Mouse (Mus musculus) bone marrow, adult 2 months (tissue): ENCODE results near the gene Pard3. TPM values are rescaled to one million over a fixed set of nuclear protein-coding genes. Genes with fewer than 3 reads are reported as not detected.

Source experiments
- H3K27ac ChIP-seq: fragments of 200-500 bp; 2 replicates; pipeline ENCODE4 v1.5.1; 2012; ENCODE audit warnings: low read depth, mild to moderate bottlenecking, control low read depth, inconsistent platforms, low read length; ENCODE audit not compliant: control insufficient read depth, poor library complexity, insufficient read depth
- H3K4me1 ChIP-seq: fragments of 200-500 bp; 2 replicates; pipeline ENCODE4 v1.6.1; 2011; ENCODE audit warnings: low read length; ENCODE audit not compliant: control insufficient read depth, insufficient read depth
- H3K4me3 ChIP-seq: fragments of 200-500 bp; replicated peaks from 2 replicates; pipeline ENCODE3; 2011; ENCODE audit warnings: mild to moderate bottlenecking, low read depth, low read length, control low read depth; ENCODE audit not compliant: control insufficient read depth
- CTCF ChIP-seq: fragments of 200-500 bp; IDR thresholded peaks from 2 replicates; pipeline ENCODE4 v1.5.1; 2011; ENCODE audit warnings: low read length, control low read depth; ENCODE audit not compliant: control insufficient read depth, insufficient read depth
- POLR2A ChIP-seq: fragments of 200-500 bp; IDR thresholded peaks from 2 replicates; pipeline ENCODE4 v1.6.1; 2011; ENCODE audit warnings: low read depth, mild to moderate bottlenecking, control low read depth, low read length, borderline replicate concordance; ENCODE audit not compliant: control insufficient read depth
- WGBS: fragments of 180-500 bp; shearing (Covaris S2); methylation state at CpG from one replicate; pipeline ENCODE4 v1.1.7; 2018; 5-methylcytosine and 5-hydroxymethylcytosine counted together
- polyA plus RNA-seq: library from polyadenylated mRNA; stranded (reverse); fragments of >200 nt; gene quantifications from 2 replicates; pipeline ENCODE4 v1.2.4, GENCODE M21; 2011; ENCODE audit warnings: low replicate concordance; ENCODE audit not compliant: missing spikeins, insufficient read depth, insufficient read length

Gene Pard3
- polyA plus RNA-seq, 1 experiment, result 3.8 TPM

DNA sequence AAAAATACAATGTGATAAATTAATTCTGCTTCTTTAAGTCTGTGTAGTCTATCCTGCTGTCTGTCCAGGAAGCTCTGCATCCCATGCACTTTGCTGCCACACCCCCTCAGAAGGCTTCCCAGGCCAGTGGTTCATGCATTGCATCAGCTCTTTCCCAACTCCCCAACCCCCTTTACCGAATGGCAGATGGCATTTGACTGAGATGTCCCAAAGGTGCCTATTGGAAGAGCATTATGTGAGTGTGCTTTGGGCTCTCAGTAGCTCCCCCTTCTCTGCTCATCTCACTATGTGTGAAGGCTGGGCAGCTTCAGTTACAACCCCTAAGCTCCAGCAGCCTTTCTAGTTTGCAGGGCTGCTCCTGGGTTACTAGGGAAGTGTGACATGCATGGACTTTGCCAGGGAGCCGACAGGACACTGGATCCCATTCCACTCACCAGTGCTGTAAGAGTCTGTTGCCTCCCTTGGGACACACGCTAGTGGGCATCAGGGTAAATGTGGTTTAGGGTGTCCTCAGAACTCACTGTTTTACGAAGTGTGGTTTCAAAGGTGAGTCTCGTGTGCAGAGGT, 9.4 kb downstream of the Pard3 start:
- 50% methylated on average over 5 of the region's 5 CpGs for WGBS
- H3K27ac ChIP-seq, result no peak overlapping the region
- TF ChIP-seq POLR2A (no peak), CTCF (no peak)
- no peak overlapping the region for H3K4me3 ChIP-seq
- H3K4me1 ChIP-seq, result no peaks in the 10 kb centered on the region

DNA sequence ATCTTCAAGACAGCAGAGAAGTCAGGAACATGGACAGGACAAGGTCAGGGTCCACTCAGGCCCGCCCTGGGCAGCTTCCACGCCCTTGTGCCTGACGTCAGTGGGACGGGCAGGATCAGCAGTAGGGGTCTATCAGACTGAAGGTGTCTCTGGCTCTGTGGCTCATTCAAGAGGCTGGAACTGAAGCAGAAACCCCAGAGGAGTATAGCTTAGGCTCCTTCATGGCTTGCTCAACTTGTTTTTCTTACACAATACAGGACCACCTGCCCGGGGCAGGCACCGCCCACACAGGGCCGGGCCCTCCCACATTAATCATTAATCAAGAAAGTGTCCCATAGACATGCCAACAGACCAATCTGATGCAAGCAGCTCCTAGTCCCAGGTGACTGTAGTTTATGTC, 12.8 kb downstream of the Pard3 start:
- H3K27ac ChIP-seq, result no peak overlapping the region
- H3K4me3 ChIP-seq, result no peak overlapping the region
- TF ChIP-seq CTCF (no peak), POLR2A (no peak)
- H3K4me1 ChIP-seq, result no peaks in the 10 kb centered on the region
- WGBS, result 81% methylated on average over 7 of the region's 7 CpGs

DNA sequence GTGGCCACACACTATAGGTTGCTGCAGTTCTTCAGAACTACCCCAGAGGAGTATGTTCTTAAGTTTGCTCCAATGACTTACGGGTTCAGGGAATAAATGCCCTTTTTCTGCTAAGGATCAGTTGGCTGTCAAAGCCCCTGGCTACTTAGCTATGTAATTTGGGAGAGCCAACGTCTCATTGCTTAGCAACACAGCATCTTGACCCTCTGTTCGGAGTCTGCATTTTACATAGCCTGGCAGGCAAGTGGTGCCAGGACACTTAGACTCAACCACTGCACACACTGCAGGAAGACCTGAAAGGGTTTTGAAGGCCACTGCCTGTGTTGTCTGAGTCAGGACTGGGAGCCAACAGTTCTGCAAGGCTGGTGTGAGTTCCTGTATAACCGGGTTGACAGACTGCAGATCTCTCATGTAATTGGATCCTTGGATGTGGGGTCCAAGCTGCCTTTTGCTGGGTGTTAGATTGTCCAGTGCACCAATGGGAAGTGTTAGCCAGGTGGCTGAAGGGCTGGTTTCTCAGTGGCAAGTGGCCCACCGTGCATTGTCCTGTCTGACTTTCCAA, 15.6 kb downstream of the Pard3 start:
- H3K4me3 ChIP-seq, result no peak overlapping the region
- no peak for TF ChIP-seq POLR2A
- H3K4me1 ChIP-seq, result no peaks in the 10 kb centered on the region
- H3K27ac ChIP-seq, result no peak overlapping the region
- 58% methylated on average over 5 of the region's 5 CpGs for WGBS

DNA sequence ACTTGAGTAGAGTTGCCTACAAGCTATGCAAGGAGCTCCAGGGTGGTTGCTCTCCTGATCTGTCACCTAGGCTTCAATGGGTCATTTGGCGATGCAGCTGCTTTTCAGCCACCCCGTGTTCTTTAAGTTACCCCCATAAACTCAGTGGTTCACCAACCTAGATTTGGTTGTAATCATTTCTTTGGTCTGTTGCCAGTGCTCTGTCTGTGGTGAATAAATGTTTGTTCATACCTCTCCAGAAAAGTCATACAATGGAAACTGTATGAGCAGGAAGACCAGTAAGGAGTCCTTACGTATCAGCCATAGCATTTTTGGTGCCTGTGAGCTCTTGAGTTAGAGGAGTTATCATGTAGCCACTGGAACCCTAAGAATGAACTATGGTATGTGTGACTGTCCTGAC, 17.6 kb downstream of the Pard3 start:
- Histone ChIP-seq H3K4me3 (no peak overlapping the region), H3K27ac (no peak overlapping the region), H3K4me1 (no peaks in the 10 kb centered on the region)
- TF ChIP-seq POLR2A (no peak), CTCF (no peak)
- WGBS, result 87% methylated on average over 3 of the region's 3 CpGs

DNA sequence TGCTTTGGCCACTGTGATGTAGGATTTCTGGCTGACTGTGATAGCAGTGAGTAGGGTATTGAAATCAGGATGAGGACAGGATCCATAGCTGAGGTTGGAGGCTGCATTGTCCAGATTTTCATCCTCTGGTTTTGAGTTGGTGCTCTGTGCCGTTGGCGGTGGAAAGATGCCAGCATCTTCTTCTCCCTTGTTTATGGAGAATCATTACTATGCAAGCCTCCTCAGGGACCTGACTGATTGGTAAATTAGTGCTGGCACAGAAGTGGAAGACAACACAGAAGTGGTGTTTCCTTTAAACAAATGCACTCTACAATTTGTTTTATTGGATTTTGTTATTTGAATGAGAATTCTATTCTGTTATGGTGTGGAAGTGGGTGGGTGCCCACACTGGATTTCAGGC, 18.8 kb downstream of the Pard3 start:
- Histone ChIP-seq H3K27ac (no peak overlapping the region), H3K4me1 (no peaks in the 10 kb centered on the region), H3K4me3 (no peak overlapping the region)
- WGBS, result 82% methylated on average over 2 of the region's 2 CpGs
- TF ChIP-seq CTCF, result no peak
- TF ChIP-seq POLR2A, result no peak

DNA sequence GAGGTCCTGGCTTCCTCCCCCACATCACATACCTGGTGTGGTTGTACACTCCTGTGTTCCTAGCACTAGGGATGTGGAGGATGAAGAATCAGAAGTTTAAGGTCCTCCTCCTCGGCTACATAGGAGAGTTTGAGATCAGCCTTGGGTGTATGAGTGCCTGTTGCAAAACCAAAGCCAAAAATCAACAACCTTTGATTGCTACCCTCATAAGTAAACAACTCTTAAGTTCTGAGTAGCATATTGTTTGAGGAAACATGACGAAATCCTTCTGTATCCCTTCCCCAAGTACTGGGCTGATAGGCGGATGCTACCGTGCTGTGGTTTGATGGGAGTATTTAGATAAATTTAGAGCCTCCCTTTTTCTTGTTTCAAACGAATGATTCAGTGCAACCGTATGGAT, 20.9 kb downstream of the Pard3 start:
- TF ChIP-seq CTCF, result no peak
- no peak for TF ChIP-seq POLR2A
- WGBS, result 73% methylated on average over 6 of the region's 6 CpGs
- H3K4me1 ChIP-seq, result no peaks in the 10 kb centered on the region; the same call in 1 of the 2 replicates
- H3K27ac ChIP-seq, result no peak overlapping the region
- H3K4me3 ChIP-seq, result no peak overlapping the region

DNA sequence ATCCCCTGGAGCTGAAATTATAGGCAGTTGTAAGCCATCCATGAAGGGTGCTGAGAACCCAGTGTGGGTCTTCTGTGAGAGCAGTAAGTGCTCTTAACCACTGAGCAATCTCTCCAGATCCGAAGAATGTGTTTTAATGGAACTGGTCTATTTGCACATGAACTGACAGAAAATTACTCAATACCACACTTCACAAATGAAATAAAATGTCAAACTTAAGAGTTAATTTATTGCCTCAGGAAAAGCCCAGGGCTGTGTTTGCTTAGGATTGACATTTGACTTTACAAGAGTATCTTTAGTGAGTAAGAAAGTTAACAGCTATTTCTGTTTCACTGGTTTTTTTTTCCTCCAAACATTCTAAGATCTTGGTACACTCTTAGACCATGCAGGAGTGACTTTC, 23.7 kb downstream of the Pard3 start:
- TF ChIP-seq CTCF (no peak), POLR2A (no peak)
- WGBS, result 63% methylated on average over 1 of the region's 1 CpGs
- Histone ChIP-seq H3K27ac (no peak overlapping the region), H3K4me1 (no peaks in the 10 kb centered on the region; the same call in 1 of the 2 replicates), H3K4me3 (no peak overlapping the region)

DNA sequence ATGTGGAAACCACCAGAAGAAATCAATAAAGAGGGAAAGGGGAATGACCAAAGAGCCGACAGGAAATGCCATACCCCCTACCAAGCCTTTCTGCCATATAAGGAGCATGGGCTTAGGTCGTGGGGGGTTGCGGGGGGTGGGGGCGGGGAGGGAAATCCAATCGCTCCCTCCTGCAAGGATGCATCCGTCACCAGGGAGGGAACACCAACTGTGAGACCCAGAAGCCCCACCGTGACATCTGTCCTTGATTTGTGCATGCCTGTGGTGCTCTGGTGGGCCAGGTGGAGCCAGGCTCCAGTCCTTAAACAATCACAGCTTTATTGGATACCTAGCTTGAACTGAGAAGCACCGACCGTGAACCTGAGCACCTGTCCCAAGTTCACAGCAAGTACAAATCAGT, 24.7 kb downstream of the Pard3 start:
- Histone ChIP-seq H3K27ac (no peak overlapping the region), H3K4me1 (no peaks in the 10 kb centered on the region; the same call in 1 of the 2 replicates), H3K4me3 (no peak overlapping the region)
- TF ChIP-seq POLR2A (no peak), CTCF (no peak)
- 21% methylated on average over 9 of the region's 9 CpGs for WGBS

DNA sequence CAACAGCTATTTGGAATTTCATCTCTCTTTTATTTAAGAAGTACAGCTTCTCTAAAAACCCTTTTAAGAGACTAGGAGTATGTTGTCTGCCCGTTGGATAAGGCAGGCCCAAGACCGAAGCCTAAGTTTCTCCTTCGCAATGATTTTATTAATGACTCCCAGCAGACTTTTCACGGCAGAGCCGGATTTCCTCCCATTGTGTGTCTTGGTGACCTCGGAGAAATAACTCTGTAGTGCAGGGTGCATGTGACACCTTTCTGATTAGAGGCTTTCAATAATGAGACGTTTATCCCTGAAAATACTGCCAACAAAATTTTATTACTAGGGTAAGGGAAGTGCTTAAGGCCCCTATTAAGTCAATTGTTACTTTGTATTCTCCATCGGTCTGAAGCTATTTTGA, 25.3 kb downstream of the Pard3 start:
- Histone ChIP-seq H3K4me3 (no peak overlapping the region), H3K27ac (no peak overlapping the region), H3K4me1 (no peaks in the 10 kb centered on the region; the same call in 1 of the 2 replicates)
- TF ChIP-seq POLR2A (no peak), CTCF (no peak)
- 14% methylated on average over 8 of the region's 8 CpGs for WGBS
